Mouse (Mus musculus) G1E (cell line): ENCODE data around the gene 1810037I17Rik. TPM values are rescaled to one million over a fixed set of nuclear protein-coding genes. Genes with fewer than 3 reads are reported as not detected.

Source experiments
- ATAC-seq: 2 replicates; pipeline ENCODE4 v1.8.0; 2016; ENCODE audit warnings: mild to moderate bottlenecking; ENCODE audit not compliant: insufficient number of reproducible peaks, poor library complexity, low FRiP score, severe bottlenecking; ENCODE audit errors: extremely low read depth
- DNase-seq: peaks from one replicate; pipeline ENCODE4 v3.0.0; 2012; ENCODE audit warnings: low spot score
- H3K27me3 ChIP-seq: 2 replicates; pipeline ENCODE4 v1.6.1; 2012; ENCODE audit warnings: mild to moderate bottlenecking, low read length, inconsistent platforms; ENCODE audit not compliant: insufficient read depth
- H3K36me3 ChIP-seq: replicated peaks from 2 replicates; pipeline ENCODE3; 2012; ENCODE audit warnings: mild to moderate bottlenecking, inconsistent platforms
- H3K4me1 ChIP-seq: 2 replicates; pipeline ENCODE4 v1.6.1; 2012; ENCODE audit warnings: low read depth, low read length, inconsistent platforms, mixed read lengths; ENCODE audit not compliant: insufficient read depth
- H3K4me3 ChIP-seq: 2 replicates; pipeline ENCODE4 v1.5.1; 2012; ENCODE audit warnings: low read depth, mild to moderate bottlenecking, inconsistent platforms, low read length, moderate library complexity, mixed read lengths
- H3K9me3 ChIP-seq: replicated peaks from 2 replicates; pipeline ENCODE4 v1.6.1; 2012; ENCODE audit warnings: inconsistent platforms
- CTCF ChIP-seq: IDR thresholded peaks from 2 replicates; pipeline ENCODE4 v1.5.1; 2012; ENCODE audit warnings: low read depth, low read length, inconsistent platforms, mixed read lengths
- GATA1 ChIP-seq: IDR thresholded peaks from 2 replicates; pipeline ENCODE4 v1.6.1; 2012; ENCODE audit warnings: borderline replicate concordance, low read length, inconsistent platforms, mixed read lengths
- GATA2 ChIP-seq: IDR thresholded peaks from 2 replicates; pipeline ENCODE4 v1.6.1; 2012; ENCODE audit warnings: low read depth, low read length, inconsistent platforms, borderline replicate concordance
- POLR2AphosphoS5 ChIP-seq: IDR thresholded peaks from 2 replicates; pipeline ENCODE4 v1.6.1; 2012; ENCODE audit warnings: low read depth, low read length, inconsistent platforms; ENCODE audit not compliant: insufficient replicate concordance
- TAL1 ChIP-seq: conservative IDR thresholded peaks from 2 replicates; pipeline ENCODE4 v1.6.1; 2012; ENCODE audit warnings: low read depth, low read length, inconsistent platforms, mixed read lengths
- polyA plus RNA-seq: library from polyadenylated mRNA; stranded (reverse); fragments of >175 nt; gene quantifications from 2 replicates; pipeline ENCODE4 v1.2.3, GENCODE M21; 2012
- total RNA-seq, 2 experiments: library from RNA; stranded (forward) in 1 of 2; stranded (reverse) in 1 of 2; fragments of 200-1000 nt in 1 of 2; fragments of >200 nt in 1 of 2; fragmentation: Nextera tagmentation in 1 of 2; gene quantifications; 2 replicates each; pipeline ENCODE4 v1.2.3; 2014 to 2017

The 1810037I17Rik gene
- 120 TPM in 2 replicates for total RNA-seq (2014; fragmentation: Nextera tagmentation)
- 93.4 and 95.4 TPM in 2 replicates for total RNA-seq (2017)
- polyA plus RNA-seq, result 52.0 and 52.5 TPM in 2 replicates

DNA sequence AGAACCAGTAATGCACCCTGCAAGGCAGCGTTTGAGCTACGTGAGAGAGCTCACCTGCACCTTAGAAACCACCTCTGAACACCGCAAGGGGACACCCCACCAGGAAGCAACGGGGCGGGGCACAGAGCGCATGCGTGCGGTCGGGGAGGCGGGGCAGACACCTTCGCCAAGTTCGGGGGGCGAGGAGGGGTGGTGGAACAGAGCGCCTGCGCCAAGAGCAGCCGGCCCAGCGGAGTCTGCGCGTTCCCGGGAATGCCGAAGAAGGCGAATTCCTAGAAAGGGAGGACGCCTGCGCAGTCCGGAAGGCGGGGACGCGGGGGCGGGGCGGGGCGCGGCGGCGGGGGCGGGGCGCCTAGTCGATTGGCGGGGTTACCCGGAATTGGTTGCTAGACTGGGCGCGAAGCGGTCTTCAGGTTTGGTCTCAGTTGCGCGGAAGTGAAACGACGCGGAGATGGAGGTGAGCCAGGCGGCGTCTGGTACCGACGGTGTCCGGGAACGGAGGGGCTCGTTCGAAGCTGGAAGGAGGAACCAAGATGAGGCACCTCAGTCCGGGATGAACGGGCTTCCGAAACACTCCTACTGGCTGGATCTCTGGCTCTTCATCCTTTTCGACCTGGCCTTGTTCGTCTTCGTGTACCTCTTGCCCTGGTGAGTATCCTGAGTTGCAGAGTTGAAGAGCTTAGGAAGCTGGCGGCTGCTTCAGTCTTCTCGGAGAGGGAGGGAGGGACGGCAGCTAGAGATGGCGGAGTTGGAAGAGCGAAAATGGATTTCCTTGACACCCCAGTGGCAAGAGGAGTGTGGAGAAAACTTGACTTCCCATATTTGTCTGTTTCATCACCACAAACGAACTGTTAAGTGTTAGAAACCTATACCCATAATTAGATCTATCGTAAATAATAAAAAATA is at the start of gene 1810037I17Rik:
1810037I17Rik (plus strand) TSS at position 195 of the 906 bp plus-strand sequence.
- H3K9me3 ChIP-seq, result no peaks in the 10 kb centered on the region
- H3K4me1 ChIP-seq, result peaks cover 39% of the 10 kb centered on the region
- no peak for TF ChIP-seq GATA2
- peak; percentile 38; the same call in 1 of the 2 replicates for TF ChIP-seq POLR2AphosphoS5
- no peak for TF ChIP-seq CTCF
- TF ChIP-seq TAL1, result no peak
- TF ChIP-seq GATA1, result no peak
- H3K36me3 ChIP-seq, result peaks cover 16% of the 10 kb centered on the region
- DNase-seq (peak; percentile 86), ATAC-seq (peak; percentile 81)
- peak within 1 kb of the TSS; percentile 72 for H3K4me3 ChIP-seq
- no peaks in the 10 kb centered on the region for H3K27me3 ChIP-seq

DNA sequence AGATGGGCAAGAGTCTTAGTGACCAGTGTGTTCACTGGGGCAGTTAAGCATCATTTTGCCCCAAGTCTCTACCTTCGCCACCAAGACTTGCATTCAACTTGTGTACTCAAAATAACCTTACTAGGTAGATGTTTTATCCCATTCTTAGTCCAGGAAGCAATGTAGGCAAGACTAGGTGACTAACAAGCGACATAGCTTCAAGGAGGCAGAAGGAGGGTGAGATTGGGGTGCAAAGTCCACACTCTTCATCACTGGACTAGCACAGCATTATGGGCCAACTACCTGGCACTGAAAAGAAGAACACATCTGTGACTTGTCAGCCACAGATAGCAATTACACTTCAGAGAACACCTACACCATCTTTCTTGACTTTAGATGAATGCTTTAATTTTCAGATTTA is 47.1 kb upstream of the 1810037I17Rik start:
- no peak for TF ChIP-seq POLR2AphosphoS5
- no peak for DNase-seq
- H3K9me3 ChIP-seq, result no peaks in the 10 kb centered on the region
- no peaks in the 10 kb centered on the region for H3K27me3 ChIP-seq
- ATAC-seq, result no peak
- no peaks in the 10 kb centered on the region for H3K4me1 ChIP-seq
- no peaks in the 10 kb centered on the region for H3K36me3 ChIP-seq
- no peak overlapping the region for H3K4me3 ChIP-seq

GRCm38 (mm10) chr3:122877543-122877942 is 46.5 kb upstream of the 1810037I17Rik start:
- DNase-seq (no peak), ATAC-seq (no peak)
- no peaks in the 10 kb centered on the region for H3K36me3 ChIP-seq
- no peaks in the 10 kb centered on the region for H3K9me3 ChIP-seq
- no peak for TF ChIP-seq CTCF
- TF ChIP-seq GATA1, result no peak
- TF ChIP-seq POLR2AphosphoS5, result no peak
- no peak for TF ChIP-seq GATA2
- no peak for TF ChIP-seq TAL1
- H3K4me3 ChIP-seq, result no peak overlapping the region
- H3K4me1 ChIP-seq, result no peaks in the 10 kb centered on the region
- H3K27me3 ChIP-seq, result no peaks in the 10 kb centered on the region

DNA sequence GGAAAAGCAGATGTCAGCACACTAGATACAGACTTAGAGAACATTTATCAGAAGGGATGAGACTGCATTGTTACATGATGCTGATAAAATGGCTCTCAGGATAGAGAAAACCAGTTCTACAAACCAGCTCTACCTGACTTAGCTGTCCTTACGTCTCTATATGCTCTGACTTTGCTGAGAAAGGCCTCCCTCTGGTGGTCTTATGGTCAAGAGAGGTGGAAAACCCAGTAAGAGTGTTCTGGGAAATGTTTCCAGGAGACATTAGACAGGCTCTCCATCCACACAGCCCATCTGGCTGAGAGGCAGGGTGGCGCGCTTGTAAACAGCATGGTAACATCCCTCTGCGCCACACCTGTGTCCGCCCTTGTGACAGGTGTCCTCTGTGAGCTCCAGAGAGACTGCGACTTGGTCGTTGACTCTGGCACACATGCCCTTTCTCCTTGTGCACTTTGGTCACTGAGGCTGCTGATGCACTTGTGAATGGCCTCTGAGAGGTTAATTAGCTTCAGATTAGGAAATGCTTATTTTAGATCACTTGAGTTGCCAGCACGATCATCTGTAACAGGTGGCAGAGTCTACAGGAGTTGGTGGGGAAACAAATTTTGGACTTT is 45.2 kb upstream of the 1810037I17Rik start:
- Histone ChIP-seq H3K9me3 (no peaks in the 10 kb centered on the region), H3K36me3 (no peaks in the 10 kb centered on the region), H3K4me3 (no peak overlapping the region), H3K27me3 (no peaks in the 10 kb centered on the region), H3K4me1 (no peaks in the 10 kb centered on the region)
- no peak for TF ChIP-seq GATA1
- no peak for TF ChIP-seq GATA2
- no peak for TF ChIP-seq CTCF
- ATAC-seq, result no peak
- no peak for DNase-seq

DNA sequence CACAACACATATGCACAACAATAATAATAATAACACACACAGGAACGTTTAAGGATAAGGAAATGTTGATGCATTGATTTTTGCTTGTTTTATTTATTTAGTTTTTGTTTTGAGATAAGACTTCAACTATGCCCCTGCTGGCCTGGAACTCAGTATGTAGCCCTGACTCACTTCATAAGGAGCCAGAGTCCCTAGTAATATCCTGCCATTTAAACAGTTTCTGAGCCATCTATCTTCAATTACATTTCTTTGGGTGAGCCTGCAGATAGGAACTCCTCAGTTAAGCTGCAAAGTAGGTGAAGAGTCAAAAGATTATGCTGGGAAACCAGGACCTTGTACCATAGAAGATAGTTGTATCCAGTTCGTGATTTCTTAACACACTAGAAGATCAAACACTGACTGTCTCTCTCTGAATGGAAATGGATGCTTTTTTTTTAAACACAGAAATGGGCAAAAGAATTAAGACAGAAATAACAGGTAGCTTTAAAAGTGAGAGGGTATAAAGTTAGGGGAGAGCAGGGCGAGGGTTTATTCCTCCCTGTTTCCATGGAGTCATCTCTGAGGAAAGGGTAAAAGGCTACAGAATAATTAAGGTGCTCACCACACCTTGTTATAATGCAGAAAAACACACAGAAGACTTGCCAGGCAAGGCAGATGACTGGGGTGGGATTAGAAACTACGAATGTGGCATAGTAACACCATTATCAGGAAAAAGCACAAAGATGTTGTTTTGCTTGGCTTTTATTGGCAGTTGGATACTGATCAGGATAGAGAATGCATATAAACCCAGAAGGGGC is 36.3 kb upstream of the 1810037I17Rik start:
- DNase-seq, result no peak

GRCm38 (mm10) chr3:122888371-122888819 is 35.6 kb upstream of the 1810037I17Rik start:
- ATAC-seq (no peak), DNase-seq (no peak)
- H3K27me3 ChIP-seq, result no peaks in the 10 kb centered on the region
- no peaks in the 10 kb centered on the region for H3K9me3 ChIP-seq
- no peaks in the 10 kb centered on the region for H3K4me1 ChIP-seq
- no peaks in the 10 kb centered on the region for H3K36me3 ChIP-seq
- TF ChIP-seq POLR2AphosphoS5 (no peak), CTCF (no peak), TAL1 (no peak), GATA2 (no peak), GATA1 (no peak)
- no peak overlapping the region for H3K4me3 ChIP-seq

More for the DNA sequence above, 36.3 kb upstream of the 1810037I17Rik start:
- no peaks in the 10 kb centered on the region for H3K4me1 ChIP-seq
- TF ChIP-seq POLR2AphosphoS5, result no peak
- TF ChIP-seq GATA1, result no peak
- TF ChIP-seq TAL1, result no peak
- no peak for TF ChIP-seq GATA2
- no peak for TF ChIP-seq CTCF
- no peaks in the 10 kb centered on the region for H3K9me3 ChIP-seq
- no peak for ATAC-seq
- no peaks in the 10 kb centered on the region for H3K27me3 ChIP-seq
- no peak overlapping the region for H3K4me3 ChIP-seq
- no peaks in the 10 kb centered on the region for H3K36me3 ChIP-seq
